Mouse (Mus musculus) ES-E14 (cell line): ENCODE measurements at regions not wholly inside any gene's neighbourhood (a gene's known extent, or its start where the extent isn't known, plus 50 kb on each side); places are given as distances from the start of the nearest gene placed in this dataset.
"Not testable (repeated sequence)": the region's sequence is repeated elsewhere in the genome, so short reads cannot be mapped to it uniquely, and the experiment has no call there.

Experiments
- DNase-seq: peaks from one replicate; pipeline ENCODE4 v3.0.0-alpha.2; 2013; ENCODE audit warnings: low read depth, low spot score
- H3K27ac ChIP-seq: 2 replicates; pipeline ENCODE4 v1.5.1; 2012; ENCODE audit warnings: low read depth, mild to moderate bottlenecking, low read length, moderate library complexity, mixed read lengths; ENCODE audit not compliant: poor library complexity, insufficient read depth, severe bottlenecking
- H3K36me3 ChIP-seq: 2 replicates; pipeline ENCODE4 v1.6.1; 2012; ENCODE audit warnings: mild to moderate bottlenecking, low read length, moderate library complexity, mixed read lengths; ENCODE audit not compliant: control insufficient read depth, poor library complexity, insufficient read depth, severe bottlenecking
- H3K4me1 ChIP-seq, 2 experiments: fragments of 150-350 bp in 1 of 2; sonication (generic) in 1 of 2; 2 replicates each; pipeline ENCODE4 v1.6.1; 2012; ENCODE audit warnings: low read length in 2 of 2, mild to moderate bottlenecking in 1 of 2, mixed read lengths in 1 of 2; ENCODE audit not compliant: control insufficient read depth in 2 of 2, insufficient read depth in 2 of 2, poor library complexity in 1 of 2
- H3K4me3 ChIP-seq, 2 experiments: fragments of 150-350 bp in 1 of 2; sonication (generic) in 1 of 2; 2 replicates each; pipeline ENCODE4 v1.5.1; 2012; ENCODE audit warnings: low read length in 2 of 2, low read depth in 1 of 2, mild to moderate bottlenecking in 1 of 2, mixed read lengths in 1 of 2; ENCODE audit not compliant: insufficient read depth in 1 of 2, poor library complexity in 1 of 2, severe bottlenecking in 1 of 2
- H3K9ac ChIP-seq: 2 replicates; pipeline ENCODE4 v1.6.1; 2012; ENCODE audit warnings: low read depth, mild to moderate bottlenecking, low read length, mixed read lengths; ENCODE audit not compliant: poor library complexity, insufficient read depth, severe bottlenecking
- H3K9me3 ChIP-seq: fragments of 150-350 bp; sonication (generic); 2 replicates; pipeline ENCODE4 v1.6.1; 2012; ENCODE audit warnings: low read depth, mild to moderate bottlenecking, low read length; ENCODE audit not compliant: control insufficient read depth, insufficient read depth
- CHD2 ChIP-seq: IDR thresholded peaks from 2 replicates; pipeline ENCODE4 v1.6.1; 2014; ENCODE audit warnings: mild to moderate bottlenecking, low read depth, low read length, inconsistent platforms
- HCFC1 ChIP-seq: IDR thresholded peaks from 2 replicates; pipeline ENCODE4 v1.6.1; 2012; ENCODE audit warnings: low read length, inconsistent platforms, borderline replicate concordance; ENCODE audit not compliant: insufficient read depth
- MAFK ChIP-seq: IDR thresholded peaks from 2 replicates; pipeline ENCODE4 v1.6.1; 2014; ENCODE audit warnings: mild to moderate bottlenecking, low read depth, low read length, inconsistent platforms; ENCODE audit not compliant: insufficient read depth
- ZC3H11A ChIP-seq: IDR thresholded peaks from 2 replicates; pipeline ENCODE4 v1.6.1; 2012; ENCODE audit warnings: low read depth, mild to moderate bottlenecking, inconsistent platforms, low read length, borderline replicate concordance
- ZNF384 ChIP-seq: IDR thresholded peaks from 2 replicates; pipeline ENCODE4 v1.6.1; 2012; ENCODE audit warnings: low read depth, low read length, inconsistent platforms
- in situ Hi-C, 2 experiments: fragments of 600-800 bp; cut with MboI; formaldehyde crosslinking; loops; one replicate each; pipeline ENCODE4 v1.15.1; 2025; ENCODE audit warnings: low sequenced_read_pairs in 2 of 2, inconsistent platforms in 1 of 2; ENCODE audit not compliant: unreplicated experiment in 2 of 2

- Histone ChIP-seq H3K36me3 (no peaks in the 10 kb centered on the region), H3K9ac (no peak overlapping the region), H3K27ac (no peak overlapping the region), H3K4me1 (peaks cover 0 to 2% of the 10 kb centered on the region in 2 experiments; a peak in 1 of 4 replicates), H3K4me3 (no peak overlapping the region), H3K9me3 (no peaks in the 10 kb centered on the region)
- no peak for TF ChIP-seq ZNF384
- no peak for TF ChIP-seq MAFK
- TF ChIP-seq ZC3H11A, result no peak
- no peak for TF ChIP-seq CHD2
- no peak for TF ChIP-seq HCFC1
- in situ Hi-C loops, result no loop called here
- no peak for DNase-seq
Observed at GRCm38 (mm10) chr13:18495021-18495811, 97.7 kb upstream of the Pou6f2 start.

DNA sequence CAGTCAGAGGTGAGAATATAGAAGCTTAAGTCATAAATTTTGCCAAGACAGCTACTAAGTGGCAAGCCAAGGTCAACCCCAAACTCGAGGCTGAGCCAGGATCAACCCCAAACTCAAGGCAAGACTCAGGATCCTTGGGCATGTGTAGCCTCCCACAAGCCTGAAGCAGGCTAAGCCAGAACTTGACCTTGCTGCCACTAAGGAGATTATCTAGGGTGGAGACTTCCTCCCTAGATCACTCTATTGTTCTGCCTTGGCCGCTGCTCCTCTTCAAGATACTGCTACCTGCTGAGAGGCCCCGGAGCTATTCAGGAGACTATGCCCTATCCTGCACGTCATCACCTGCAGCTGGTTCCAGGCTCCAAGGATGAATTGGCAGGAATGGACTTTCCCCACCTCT, 88.3 kb upstream of the Pou6f2 start:
- H3K27ac ChIP-seq, result peak overlapping the region; percentile 53; the same call in 1 of the 2 replicates
- DNase-seq, result peak; percentile 47
- H3K9me3 ChIP-seq, H3K36me3 ChIP-seq, in situ Hi-C loops, H3K4me3 ChIP-seq, H3K9ac ChIP-seq, H3K4me1 ChIP-seq: not testable (repeated sequence)

DNA sequence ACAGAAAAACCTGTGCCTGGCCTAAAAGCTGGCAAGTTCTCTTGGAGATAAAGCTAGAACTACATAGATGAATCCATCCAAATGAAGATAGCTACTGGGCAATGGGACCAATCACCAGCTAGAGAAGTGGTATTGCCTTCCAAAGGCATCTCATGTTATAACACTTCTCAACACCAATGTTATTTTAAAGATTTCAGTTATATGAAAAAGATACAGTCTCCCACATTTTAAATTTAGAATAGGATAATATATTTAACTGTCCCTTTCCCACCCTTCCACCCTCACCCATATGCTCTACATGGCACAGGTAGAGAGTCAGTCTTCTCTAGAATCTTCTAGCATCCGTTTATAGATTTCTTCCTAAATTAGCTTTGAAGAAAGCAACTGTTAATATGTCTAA, 87.6 kb upstream of the Pou6f2 start:
- Histone ChIP-seq H3K36me3 (no peaks in the 10 kb centered on the region), H3K4me3 (no peak overlapping the region), H3K9ac (no peak overlapping the region), H3K9me3 (no peaks in the 10 kb centered on the region), H3K27ac (no peak overlapping the region), H3K4me1 (peaks cover 3 to 4% of the 10 kb centered on the region in 2 experiments; a peak in 3 of 4 replicates)
- TF ChIP-seq CHD2 (no peak), HCFC1 (no peak), ZC3H11A (no peak), MAFK (no peak), ZNF384 (no peak)
- in situ Hi-C loops, result no loop called here
- DNase-seq, result no peak

- Histone ChIP-seq H3K27ac (no peak overlapping the region), H3K36me3 (no peaks in the 10 kb centered on the region), H3K9me3 (no peaks in the 10 kb centered on the region), H3K4me3 (no peak overlapping the region), H3K4me1 (no peaks in the 10 kb centered on the region), H3K9ac (no peak overlapping the region)
- in situ Hi-C loops, result no loop called here
- TF ChIP-seq CHD2 (no peak), ZC3H11A (no peak), ZNF384 (no peak), HCFC1 (no peak), MAFK (no peak)
- DNase-seq, result no peak
Observed at GRCm38 (mm10) chr13:18476311-18476710, 78.8 kb upstream of the Pou6f2 start.

GRCm38 (mm10) chr13:18471534-18471933, 74.0 kb upstream of the Pou6f2 start:
- DNase-seq, result no peak
- Histone ChIP-seq H3K27ac (no peak overlapping the region), H3K9ac (no peak overlapping the region), H3K4me1 (no peaks in the 10 kb centered on the region), H3K36me3 (no peaks in the 10 kb centered on the region), H3K4me3 (no peak overlapping the region), H3K9me3 (no peaks in the 10 kb centered on the region)
- TF ChIP-seq ZNF384 (no peak), MAFK (no peak), CHD2 (no peak), HCFC1 (no peak), ZC3H11A (no peak)
- in situ Hi-C loops, result no loop called here
